Mouse (Mus musculus) lung, adult 2 months (tissue): ENCODE results near the gene Peli3. TPM values are rescaled to one million over a fixed set of nuclear protein-coding genes. Genes with fewer than 3 reads are reported as not detected.

Experiments used
- DNase-seq: peaks from one replicate; pipeline ENCODE4 v3.0.0; 2022
- H3K4me1 ChIP-seq: fragments of 200-500 bp; 2 replicates; pipeline ENCODE4 v1.6.1; 2011; ENCODE audit warnings: low read length; ENCODE audit not compliant: control insufficient read depth, insufficient read depth
- H3K4me3 ChIP-seq: fragments of 200-500 bp; replicated peaks from 2 replicates; pipeline ENCODE3; 2011; ENCODE audit warnings: low read depth, mild to moderate bottlenecking, control low read depth, low read length; ENCODE audit errors: extremely low read depth
- CTCF ChIP-seq: fragments of 200-500 bp; IDR thresholded peaks from 2 replicates; pipeline ENCODE4 v1.5.1; 2011; ENCODE audit warnings: mild to moderate bottlenecking, low read length, control low read depth; ENCODE audit not compliant: insufficient read depth
- POLR2A ChIP-seq: fragments of 200-500 bp; IDR thresholded peaks from 2 replicates; pipeline ENCODE4 v1.6.1; 2011; ENCODE audit warnings: low read depth, mild to moderate bottlenecking, control low read depth, low read length, borderline replicate concordance; ENCODE audit errors: extremely low read depth
- WGBS: fragments of 180-500 bp; shearing (Covaris S2); methylation state at CpG from one replicate; pipeline ENCODE4 v1.1.7; 2018; 5-methylcytosine and 5-hydroxymethylcytosine counted together
- polyA plus RNA-seq: library from polyadenylated mRNA; depleted of rRNA; stranded (reverse); fragments of >200 nt; gene quantifications from 2 replicates; pipeline ENCODE4 v1.2.3, GENCODE M21; 2012; rRNA removed

The Peli3 gene
- polyA plus RNA-seq, 1 experiment = 5.5 TPM

- no peak overlapping the region for H3K4me3 ChIP-seq
- no peak for DNase-seq
- 87% methylated on average over 4 of the region's 4 CpGs for WGBS
- peaks cover 2% of the 10 kb centered on the region; the same call in 1 of the 2 replicates for H3K4me1 ChIP-seq
- TF ChIP-seq POLR2A = no peak
- TF ChIP-seq CTCF = no peak
These were observed 59.0 kb downstream of the Peli3 start for GRCm38 (mm10) chr19:4883961-4884360.

Other genes with a start within 250 kb of the Peli3 start
- gene Gm960, start 244.5 kb downstream of the Peli3 start, polyA plus RNA-seq = 0.20 and 0.65 TPM in 2 replicates
- gene Sptbn2, start 232.0 kb downstream of the Peli3 start, polyA plus RNA-seq = 1.3 and 4.4 TPM in 2 replicates
- 6.8 and 7.6 TPM in 2 replicates for gene Rbm4b, start 186.6 kb downstream of the Peli3 start, polyA plus RNA-seq
- 28.6 and 36.1 TPM in 2 replicates for gene Rbm4, start 149.2 kb downstream of the Peli3 start, polyA plus RNA-seq
- 7.6 and 13.5 TPM in 2 replicates for gene Gm21992, start 131.5 kb downstream of the Peli3 start, polyA plus RNA-seq
- 42.4 and 52.1 TPM in 2 replicates for gene Rbm14, start 131.5 kb downstream of the Peli3 start, polyA plus RNA-seq
- gene Ccs, start 103.8 kb downstream of the Peli3 start, polyA plus RNA-seq = 32.5 and 44.7 TPM in 2 replicates
- gene Ccdc87, start 103.8 kb downstream of the Peli3 start, polyA plus RNA-seq = 0.33 and 0.46 TPM in 2 replicates
- gene Ctsf, start 88.0 kb downstream of the Peli3 start, polyA plus RNA-seq = 48.7 and 76.1 TPM in 2 replicates
- 0.44 and 22.2 TPM in 2 replicates for gene Actn3, start 65.2 kb downstream of the Peli3 start, polyA plus RNA-seq
- 22.3 and 23.6 TPM in 2 replicates for gene Zdhhc24, start 64.5 kb downstream of the Peli3 start, polyA plus RNA-seq
- gene Bbs1, start 36.5 kb downstream of the Peli3 start, polyA plus RNA-seq = 7.5 and 9.0 TPM in 2 replicates
- 70.3 and 89.2 TPM in 2 replicates for gene Dpp3, start 14.8 kb downstream of the Peli3 start, polyA plus RNA-seq
- 19.5 and 20.5 TPM in 2 replicates for gene Mrpl11, start 19.0 kb upstream of the Peli3 start, polyA plus RNA-seq
- gene Npas4, start 47.2 kb upstream of the Peli3 start, polyA plus RNA-seq = 0.54 and 0.93 TPM in 2 replicates
- 4.3 and 5.9 TPM in 2 replicates for gene Slc29a2, start 80.7 kb upstream of the Peli3 start, polyA plus RNA-seq
- 38.0 and 38.7 TPM in 2 replicates for gene B4gat1, start 95.7 kb upstream of the Peli3 start, polyA plus RNA-seq
- gene AC124502.3, start 95.8 kb upstream of the Peli3 start, polyA plus RNA-seq = 0.58 and 0.78 TPM in 2 replicates
- gene Brms1, start 98.2 kb upstream of the Peli3 start, polyA plus RNA-seq = 36.3 and 40.4 TPM in 2 replicates
- 10.2 and 10.4 TPM in 2 replicates for gene Rin1, start 107.4 kb upstream of the Peli3 start, polyA plus RNA-seq
- 20.9 and 22.6 TPM in 2 replicates for gene Cd248, start 125.0 kb upstream of the Peli3 start, polyA plus RNA-seq
- 10.7 and 11.8 TPM in 2 replicates for gene Tmem151a, start 142.4 kb upstream of the Peli3 start, polyA plus RNA-seq
- 154 and 165 TPM in 2 replicates for gene Yif1a, start 145.4 kb upstream of the Peli3 start, polyA plus RNA-seq
- gene Cnih2, start 155.4 kb upstream of the Peli3 start, polyA plus RNA-seq = 1.2 and 1.3 TPM in 2 replicates
- 213 and 232 TPM in 2 replicates for gene Rab1b, start 163.9 kb upstream of the Peli3 start, polyA plus RNA-seq
- gene Klc2, start 175.4 kb upstream of the Peli3 start, polyA plus RNA-seq = 35.5 and 47.3 TPM in 2 replicates